Mouse (Mus musculus) forebrain, embryonic 12.5 days (tissue): ENCODE data around the gene Gnl3. TPM values are rescaled to one million over a fixed set of nuclear protein-coding genes. Genes with fewer than 3 reads are reported as not detected.

ENCODE experiments used
- ATAC-seq: fragments of 200-750 bp; cut with Nextera tagmentation; 2 replicates; pipeline ENCODE4 v1.8.0; 2017; ENCODE audit warnings: moderate TSS enrichment; ENCODE audit not compliant: low FRiP score
- H3K27ac ChIP-seq: fragments of 300-500 bp; sonication (generic); 2 replicates; pipeline ENCODE4 v1.5.1; 2016; ENCODE audit warnings: mild to moderate bottlenecking
- H3K27me3 ChIP-seq: fragments of 300-500 bp; sonication (generic); 2 replicates; pipeline ENCODE4 v1.6.1; 2016; ENCODE audit warnings: mild to moderate bottlenecking
- H3K36me3 ChIP-seq: fragments of 300-500 bp; sonication (generic); replicated peaks from 2 replicates; pipeline ENCODE4 v1.6.1; 2016; ENCODE audit warnings: mild to moderate bottlenecking
- H3K4me1 ChIP-seq: fragments of 300-500 bp; sonication (generic); 2 replicates; pipeline ENCODE4 v1.6.1; 2016
- H3K4me2 ChIP-seq: fragments of 300-500 bp; sonication (generic); 2 replicates; pipeline ENCODE4 v1.6.1; 2016; ENCODE audit warnings: mild to moderate bottlenecking, moderate library complexity
- H3K4me3 ChIP-seq: fragments of 300-500 bp; sonication (generic); replicated peaks from 2 replicates; pipeline ENCODE4 v1.5.1; 2016; ENCODE audit warnings: mild to moderate bottlenecking
- H3K9ac ChIP-seq: fragments of 300-500 bp; sonication (generic); 2 replicates; pipeline ENCODE4 v1.6.1; 2016; ENCODE audit warnings: mild to moderate bottlenecking
- H3K9me3 ChIP-seq: fragments of 300-500 bp; sonication (generic); 2 replicates; pipeline ENCODE4 v1.6.1; 2016
- WGBS: fragments of 180-500 bp; shearing (Covaris S2); methylation state at CpG from one replicate; pipeline ENCODE4 v1.1.7; 2016; 5-methylcytosine and 5-hydroxymethylcytosine counted together
- polyA plus RNA-seq: library from polyadenylated mRNA; unstranded; fragments of >200 nt; fragmentation: Nextera tagmentation; extraction: Ambion mirVana; gene quantifications from 2 replicates; pipeline ENCODE4 v1.2.1, GENCODE M21; 2016

Gene Gnl3
- polyA plus RNA-seq, 1 experiment from 2014 or later: 107 TPM

DNA sequence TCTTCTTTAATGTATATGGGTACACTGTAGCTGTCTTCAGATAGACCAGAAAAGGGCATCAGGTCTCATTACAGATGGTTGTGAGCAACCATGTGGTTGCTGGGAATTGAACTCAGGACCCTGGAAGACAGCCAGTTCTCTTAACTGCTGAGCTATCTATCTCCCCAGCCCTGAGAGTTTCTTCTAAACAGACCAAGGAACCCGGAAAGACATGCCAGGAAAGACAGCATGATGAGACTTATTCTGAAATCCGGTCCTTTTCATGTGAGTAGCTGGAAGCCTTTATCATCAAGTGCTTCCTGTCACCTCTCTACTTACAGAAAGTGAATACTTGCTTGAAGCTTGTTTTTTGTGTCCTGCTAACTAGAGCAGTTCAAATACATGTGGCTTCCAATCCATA is 14.4 kb downstream of the Gnl3 start:
- no peak overlapping the region for H3K27ac ChIP-seq
- H3K36me3 ChIP-seq: peaks cover 29% of the 10 kb centered on the region
- peaks cover 19% of the 10 kb centered on the region for H3K4me1 ChIP-seq
- no peak overlapping the region for H3K9ac ChIP-seq
- 83% methylated on average over 2 of the region's 2 CpGs for WGBS
- H3K4me3 ChIP-seq: no peak overlapping the region
- H3K27me3 ChIP-seq: no peaks in the 10 kb centered on the region
- ATAC-seq: no peak
- no peak overlapping the region for H3K4me2 ChIP-seq
- no peaks in the 10 kb centered on the region for H3K9me3 ChIP-seq

DNA sequence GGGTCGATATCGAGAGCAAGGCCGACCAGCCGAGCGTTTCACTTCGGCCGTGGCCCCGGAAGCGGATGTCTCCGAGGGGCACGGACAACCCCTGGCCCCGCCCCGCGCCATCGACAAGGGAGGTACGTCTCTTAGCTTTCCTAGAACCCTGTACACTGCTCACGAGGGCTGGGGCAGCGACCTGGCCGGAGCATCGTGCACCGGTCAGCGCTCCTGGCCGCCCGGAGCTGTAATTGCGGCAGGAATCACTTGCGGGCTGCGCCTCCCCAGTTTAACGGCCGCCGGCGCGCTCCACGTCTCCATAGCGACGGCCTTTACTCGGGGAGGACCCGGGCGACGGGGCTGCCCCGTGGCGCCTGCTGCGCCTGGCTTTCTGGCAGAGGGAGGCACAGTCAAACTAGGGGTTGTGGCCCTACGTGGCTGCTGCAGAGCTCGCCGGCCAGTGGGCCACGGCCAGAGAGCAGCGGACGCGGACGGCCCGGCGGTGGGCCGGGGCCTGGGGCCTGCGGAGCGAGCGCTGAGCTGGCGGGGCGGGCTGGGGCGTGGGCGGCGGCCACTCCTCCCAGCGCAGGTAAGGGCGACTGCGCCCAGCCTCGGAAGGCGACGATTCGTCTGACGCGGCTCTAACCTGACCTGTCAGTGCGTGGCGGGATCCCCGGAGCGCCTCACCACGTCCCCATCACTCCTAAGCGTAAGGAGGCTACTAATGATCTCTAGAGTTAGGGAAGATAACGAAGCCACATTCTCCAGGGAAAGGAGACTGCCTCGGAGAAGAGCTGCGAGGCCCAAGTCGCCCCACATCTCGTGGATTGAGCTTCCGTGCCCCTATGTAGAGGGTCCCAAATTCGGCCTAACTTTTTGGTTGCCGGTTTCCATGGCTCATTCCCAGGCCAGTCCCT is 17.4 kb downstream of the Gnl3 start, which contains the start of the genes Glt8d1 and Spcs1:
Gene Glt8d1 (plus strand): TSS at position 94 of the 899 bp plus-strand sequence.
Gene Spcs1 (minus strand): TSS at position 366 of the 899 bp plus-strand sequence.
- peak within 1 kb of the TSS; percentile 78 for H3K4me2 ChIP-seq
- H3K4me3 ChIP-seq: peak within 1 kb of the TSS; percentile 95
- H3K27me3 ChIP-seq: no peaks in the 10 kb centered on the region
- ATAC-seq: peak; percentile 93
- H3K4me1 ChIP-seq: peaks cover 19% of the 10 kb centered on the region
- peaks cover 13% of the 10 kb centered on the region; the same call in 1 of the 2 replicates for H3K36me3 ChIP-seq
- H3K27ac ChIP-seq: peak within 1 kb of the TSS; percentile 93
- under 1% methylated on average over 75 of the region's 84 CpGs for WGBS
- peak within 1 kb of the TSS; percentile 87 for H3K9ac ChIP-seq
- H3K9me3 ChIP-seq: no peaks in the 10 kb centered on the region

DNA sequence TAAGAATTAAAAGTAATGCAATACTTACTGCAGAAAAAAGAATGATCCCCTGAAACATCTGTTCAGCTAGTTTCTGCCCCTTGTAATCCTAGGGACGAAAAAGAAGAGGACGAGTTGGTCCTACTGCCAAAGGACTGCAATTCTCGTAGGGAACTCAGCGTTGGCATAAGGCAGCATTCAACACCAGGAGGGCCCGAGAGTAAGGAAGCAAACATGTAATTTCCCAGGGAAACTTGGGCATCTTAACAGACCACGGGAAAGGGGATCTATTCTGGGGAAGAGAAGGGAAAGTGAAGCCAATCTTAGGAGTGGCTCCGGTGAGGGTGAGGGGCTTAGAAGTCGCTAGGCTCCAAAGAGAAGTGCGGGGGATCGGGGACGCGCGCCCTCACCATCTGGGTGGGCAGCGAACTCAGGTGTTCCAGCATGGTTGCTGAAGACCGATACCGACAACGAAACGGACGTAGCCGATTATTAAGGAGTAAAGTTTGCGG is 18.1 kb downstream of the Gnl3 start:
- ATAC-seq: peak; percentile 45; the same call in 1 of the 2 replicates
- no peaks in the 10 kb centered on the region for H3K9me3 ChIP-seq
- H3K4me1 ChIP-seq: peaks cover 19% of the 10 kb centered on the region
- peak overlapping the region; percentile 78 for H3K4me2 ChIP-seq
- H3K36me3 ChIP-seq: 0 out of 2 replicates have a peak, but pooled peaks cover 8% of the 10 kb centered on the region
- WGBS: under 1% methylated on average over 21 of the region's 21 CpGs
- H3K4me3 ChIP-seq: peak overlapping the region; percentile 95
- peak overlapping the region; percentile 87 for H3K9ac ChIP-seq
- H3K27ac ChIP-seq: peak overlapping the region; percentile 93
- H3K27me3 ChIP-seq: no peaks in the 10 kb centered on the region

GRCm38 (mm10) chr14:31000356-31000755 is 18.6 kb downstream of the Gnl3 start:
- Histone ChIP-seq H3K9ac (peak overlapping the region; percentile 87), H3K9me3 (no peaks in the 10 kb centered on the region), H3K4me3 (peak overlapping the region; percentile 95), H3K36me3 (0 out of 2 replicates have a peak, but pooled peaks cover 8% of the 10 kb centered on the region), H3K27me3 (no peaks in the 10 kb centered on the region), H3K27ac (no peak overlapping the region), H3K4me1 (peaks cover 19% of the 10 kb centered on the region), H3K4me2 (peak overlapping the region; percentile 78)
- ATAC-seq: no peak
- WGBS: 67% methylated on average over 10 of the region's 10 CpGs

DNA sequence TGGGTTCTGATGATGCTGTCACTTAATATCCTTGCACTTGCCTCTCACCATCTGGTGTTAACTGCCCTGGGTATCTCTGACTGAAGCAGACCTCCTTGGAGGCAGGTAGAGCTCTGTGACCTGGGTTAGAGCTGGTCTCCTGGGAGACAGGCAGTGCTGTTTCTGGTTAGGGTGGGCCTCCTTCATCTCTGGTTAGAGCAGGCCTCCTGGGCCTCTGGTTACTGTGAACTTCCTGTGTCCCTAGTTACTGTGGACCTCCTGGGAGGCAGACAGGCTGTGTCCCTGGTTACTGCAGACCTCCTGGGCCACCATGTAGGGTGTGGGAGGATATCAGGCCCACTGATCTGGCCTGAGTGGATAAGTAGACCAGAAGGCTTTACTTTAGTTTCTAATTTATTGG is 22.5 kb downstream of the Gnl3 start:
- Histone ChIP-seq H3K4me3 (no peak overlapping the region), H3K4me1 (peaks cover 9% of the 10 kb centered on the region), H3K27me3 (no peaks in the 10 kb centered on the region), H3K36me3 (0 out of 2 replicates have a peak, but pooled peaks cover 8% of the 10 kb centered on the region), H3K27ac (no peak overlapping the region), H3K9ac (no peak overlapping the region), H3K9me3 (no peaks in the 10 kb centered on the region), H3K4me2 (no peak overlapping the region)
- ATAC-seq: no peak

DNA sequence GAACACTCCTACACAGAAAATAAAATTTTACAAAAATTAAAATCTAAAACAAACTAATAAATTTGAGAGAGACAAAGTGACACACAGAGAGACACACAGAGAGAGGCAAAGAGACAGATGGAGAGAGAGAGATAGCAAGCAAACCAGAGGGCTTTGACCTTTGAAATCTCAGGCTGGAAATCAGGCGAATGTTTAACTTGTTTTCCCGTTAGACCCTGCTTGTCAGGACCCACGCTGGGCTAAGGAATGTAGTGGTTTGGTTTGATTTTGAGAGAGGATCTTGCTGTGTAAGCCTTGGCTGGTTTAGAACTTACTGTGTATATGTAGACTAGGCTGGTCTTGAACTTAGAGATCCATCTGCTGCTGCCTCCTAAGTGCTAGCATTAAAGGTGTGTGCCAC is 42.7 kb downstream of the Gnl3 start:
- ATAC-seq: no peak
- no peak overlapping the region for H3K27ac ChIP-seq
- H3K9ac ChIP-seq: no peak overlapping the region
- peaks cover 37% of the 10 kb centered on the region for H3K36me3 ChIP-seq
- no peaks in the 10 kb centered on the region for H3K27me3 ChIP-seq
- H3K4me3 ChIP-seq: no peak overlapping the region
- H3K9me3 ChIP-seq: no peaks in the 10 kb centered on the region
- 85% methylated on average over 3 of the region's 3 CpGs for WGBS
- H3K4me1 ChIP-seq: 0 out of 2 replicates have a peak, but pooled peaks cover 3% of the 10 kb centered on the region
- H3K4me2 ChIP-seq: no peak overlapping the region

GRCm38 (mm10) chr14:30974204-30974603 is 44.7 kb downstream of the Gnl3 start:
- Histone ChIP-seq H3K4me2 (no peak overlapping the region), H3K4me3 (no peak overlapping the region), H3K9me3 (no peaks in the 10 kb centered on the region), H3K27me3 (no peaks in the 10 kb centered on the region), H3K9ac (no peak overlapping the region), H3K27ac (0 out of 2 replicates have a peak overlapping the region, but pooled peaks have one; percentile 31), H3K36me3 (peaks cover 42% of the 10 kb centered on the region), H3K4me1 (0 out of 2 replicates have a peak, but pooled peaks cover 3% of the 10 kb centered on the region)
- 63% methylated on average over 6 of the region's 6 CpGs for WGBS
- ATAC-seq: no peak

Other genes starting within 250 kb of the Gnl3 start
- 22.6 and 25.1 TPM in 2 replicates for gene Tmem110, start 193.6 kb downstream of the Gnl3 start, polyA plus RNA-seq
- gene Mustn1, start 140.0 kb downstream of the Gnl3 start, polyA plus RNA-seq: 0.15 and 0.47 TPM in 2 replicates
- not detected in 2 replicates for gene Itih4, start 132.7 kb downstream of the Gnl3 start, polyA plus RNA-seq
- 0.08 and 0.17 TPM in 2 replicates for gene Itih3, start 95.4 kb downstream of the Gnl3 start, polyA plus RNA-seq
- gene Itih1, start 75.9 kb downstream of the Gnl3 start, polyA plus RNA-seq: not detected in 2 replicates
- 22.9 and 23.2 TPM in 2 replicates for gene Nek4, start 67.8 kb downstream of the Gnl3 start, polyA plus RNA-seq
- gene Glt8d1, start 17.8 kb downstream of the Gnl3 start, polyA plus RNA-seq: 60.5 and 66.0 TPM in 2 replicates
- 262 and 276 TPM in 2 replicates for gene Spcs1, start 17.5 kb downstream of the Gnl3 start, polyA plus RNA-seq
- 176 and 189 TPM in 2 replicates for gene Pbrm1, start within 50 bp of the Gnl3 start, polyA plus RNA-seq
- gene Smim4, start 109.8 kb upstream of the Gnl3 start, polyA plus RNA-seq: 54.6 and 67.9 TPM in 2 replicates
- gene Nt5dc2, start 111.9 kb upstream of the Gnl3 start, polyA plus RNA-seq: 406 and 410 TPM in 2 replicates
- 23.1 and 26.1 TPM in 2 replicates for gene Stab1, start 149.5 kb upstream of the Gnl3 start, polyA plus RNA-seq
- 1.6 and 2.1 TPM in 2 replicates for gene Tnnc1, start 189.2 kb upstream of the Gnl3 start, polyA plus RNA-seq
- 439 and 446 TPM in 2 replicates for gene Nisch, start 197.8 kb upstream of the Gnl3 start, polyA plus RNA-seq
- gene Sema3g, start 198.7 kb upstream of the Gnl3 start, polyA plus RNA-seq: 0.86 and 0.93 TPM in 2 replicates
- gene Phf7, start 232.2 kb upstream of the Gnl3 start, polyA plus RNA-seq: 14.8 and 15.8 TPM in 2 replicates
- gene Bap1, start 232.3 kb upstream of the Gnl3 start, polyA plus RNA-seq: 130 and 135 TPM in 2 replicates